Mouse (Mus musculus): ENCODE measurements around the gene Sh2b3.

Gene Sh2b3

DNA sequence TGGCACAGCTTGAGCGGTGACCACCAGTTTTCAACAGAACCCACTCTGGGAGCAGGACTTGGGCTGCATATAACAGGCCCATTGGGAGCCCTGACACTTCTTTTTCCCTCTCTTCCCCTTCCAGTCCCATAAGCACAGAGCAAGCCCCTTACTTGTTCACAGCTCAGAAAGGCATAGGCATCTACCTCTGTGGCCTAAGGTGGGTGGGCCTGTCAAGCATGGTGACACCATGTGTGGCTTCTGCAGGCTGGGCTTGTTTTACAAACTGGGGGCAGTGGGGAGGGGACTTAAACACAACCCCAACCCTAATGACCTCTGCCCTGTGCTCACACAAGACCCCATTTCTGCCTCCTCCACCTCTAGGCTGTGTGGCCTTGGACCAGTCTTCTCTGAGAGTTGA is 13.8 kb downstream of the Sh2b3 start:
- in situ Hi-C loops (cut with MboI), result no loop called here

DNA sequence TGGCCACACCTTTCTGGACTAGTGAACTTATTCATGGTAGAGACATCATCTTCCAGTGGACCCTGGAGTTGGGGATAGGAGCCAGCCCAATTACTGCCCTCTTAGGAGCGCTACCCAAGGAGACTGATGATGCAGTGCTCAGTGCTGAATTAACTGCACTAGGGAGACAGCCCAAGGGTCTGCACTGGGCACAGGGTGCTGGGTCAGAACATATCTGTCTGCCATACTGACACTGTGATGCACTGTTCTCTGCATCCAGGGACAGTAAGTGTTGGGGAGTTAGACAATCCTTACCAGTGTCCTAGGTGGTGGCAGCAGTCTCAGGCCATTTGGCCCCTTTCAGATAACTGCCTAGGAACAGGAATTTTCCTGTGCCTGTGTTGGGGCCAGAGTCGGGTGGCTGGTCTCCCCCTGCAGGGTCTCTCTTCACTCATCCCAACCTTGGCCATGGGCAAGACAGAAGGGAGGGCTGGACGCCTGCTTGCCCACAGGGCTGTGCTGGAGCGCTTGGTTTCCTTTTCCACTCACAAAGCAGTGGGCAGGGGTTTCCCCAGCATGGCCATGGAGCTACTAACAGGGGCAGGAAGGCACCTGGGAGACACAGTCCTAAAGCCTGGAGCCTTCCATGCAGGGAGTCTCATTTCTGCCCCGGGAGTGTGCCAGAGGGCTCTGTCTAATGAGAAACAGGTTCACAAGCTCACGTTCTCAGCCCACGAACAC is 14.5 kb downstream of the Sh2b3 start:
- in situ Hi-C loops (cut with MboI), result no loop called here

DNA sequence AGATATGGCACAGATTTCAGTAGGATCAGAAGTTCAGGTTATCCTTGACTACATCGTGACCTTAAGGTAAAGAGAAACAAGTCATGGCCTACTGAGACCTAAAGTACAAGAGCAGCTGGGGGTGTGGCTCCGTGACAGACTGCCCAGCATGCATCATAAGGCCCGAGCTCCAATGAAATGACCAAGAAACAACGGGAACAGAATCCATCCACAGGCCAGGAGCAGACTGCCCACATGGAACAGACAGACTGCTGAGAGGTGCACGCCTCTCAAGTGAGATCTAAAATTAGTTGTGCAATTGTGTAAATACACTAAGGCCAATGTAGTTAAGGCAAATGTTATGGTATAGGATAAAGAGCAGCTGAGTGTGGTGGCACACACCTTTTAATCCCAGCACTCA is 15.9 kb downstream of the Sh2b3 start:
- in situ Hi-C loops (cut with MboI), result no loop called here

- in situ Hi-C loops (cut with MboI), result no loop called here
Measured at GRCm38 (mm10) chr5:121821116-121821515, 16.3 kb downstream of the Sh2b3 start.

- in situ Hi-C loops (cut with MboI), result no loop called here
Measured at GRCm38 (mm10) chr5:121820657-121821056, 16.8 kb downstream of the Sh2b3 start.

DNA sequence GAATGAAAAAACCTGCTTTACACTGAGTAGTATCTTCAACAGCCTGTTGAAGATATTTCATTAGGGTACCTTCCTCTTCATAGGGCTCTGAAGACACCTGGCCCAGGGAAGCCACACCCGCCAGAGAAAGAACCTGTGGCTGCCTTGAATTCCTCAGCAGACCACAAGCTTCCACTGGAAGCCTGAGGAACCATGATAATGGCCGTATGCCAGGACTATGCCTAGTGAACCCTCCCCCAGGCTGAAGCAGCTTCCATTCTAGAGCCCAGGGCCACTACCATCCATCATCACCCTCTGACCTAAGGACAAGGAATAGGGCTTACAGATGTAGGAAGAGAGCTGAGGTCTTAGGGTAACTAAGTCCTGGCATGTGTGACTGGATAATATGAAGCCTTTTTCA is 17.3 kb downstream of the Sh2b3 start:
- in situ Hi-C loops (cut with MboI), result no loop called here

DNA sequence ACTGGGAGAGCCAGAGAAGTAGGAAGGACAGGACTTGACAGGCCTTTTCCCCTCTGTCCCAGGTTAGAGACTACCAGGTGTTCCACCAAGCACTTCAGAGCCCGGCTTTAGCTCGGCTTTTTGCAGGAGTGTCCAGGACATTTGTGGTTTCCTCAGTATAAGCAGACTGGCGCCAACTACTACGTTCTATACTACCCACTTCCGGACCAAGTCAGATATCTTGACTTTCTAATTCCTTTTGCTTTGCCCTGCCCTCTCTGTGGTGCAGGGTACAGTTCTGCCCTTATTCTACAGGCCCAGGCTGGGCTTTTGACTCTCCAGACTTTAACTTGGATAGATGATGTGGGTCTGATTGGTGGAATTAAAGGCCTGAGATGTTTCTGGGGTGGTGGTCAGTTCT is 17.9 kb downstream of the Sh2b3 start:
- in situ Hi-C loops (cut with MboI), result no loop called here

GRCm38 (mm10) chr5:121818862-121819261 is 18.6 kb downstream of the Sh2b3 start:
- in situ Hi-C loops (cut with MboI), result no loop called here

GRCm38 (mm10) chr5:121818401-121818800 is 19.0 kb downstream of the Sh2b3 start:
- in situ Hi-C loops (cut with MboI), result no loop called here

DNA sequence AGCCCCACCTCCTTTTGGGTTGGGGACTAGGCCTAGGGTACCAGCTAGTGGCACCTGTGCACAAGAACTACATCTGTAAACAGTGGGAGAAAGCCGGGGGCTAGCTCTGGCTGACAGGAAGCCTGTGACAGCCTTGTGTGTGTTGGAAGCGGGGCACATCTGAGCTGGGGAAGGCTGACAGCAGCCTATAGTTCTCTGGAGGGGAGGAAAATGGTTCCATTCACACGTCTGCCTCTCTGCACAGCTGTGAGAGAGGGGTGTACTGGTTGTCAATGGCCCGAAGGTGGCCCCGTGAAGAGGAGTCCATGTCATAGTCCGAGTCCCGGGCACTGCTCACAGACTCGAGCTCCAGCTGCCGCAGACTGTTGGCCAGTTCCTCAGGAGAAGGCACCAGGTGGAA is 19.9 kb downstream of the Sh2b3 start:
- in situ Hi-C loops (cut with MboI), result no loop called here

GRCm38 (mm10) chr5:121816611-121817010 is 20.8 kb downstream of the Sh2b3 start:
- in situ Hi-C loops (cut with MboI), result no loop called here

DNA sequence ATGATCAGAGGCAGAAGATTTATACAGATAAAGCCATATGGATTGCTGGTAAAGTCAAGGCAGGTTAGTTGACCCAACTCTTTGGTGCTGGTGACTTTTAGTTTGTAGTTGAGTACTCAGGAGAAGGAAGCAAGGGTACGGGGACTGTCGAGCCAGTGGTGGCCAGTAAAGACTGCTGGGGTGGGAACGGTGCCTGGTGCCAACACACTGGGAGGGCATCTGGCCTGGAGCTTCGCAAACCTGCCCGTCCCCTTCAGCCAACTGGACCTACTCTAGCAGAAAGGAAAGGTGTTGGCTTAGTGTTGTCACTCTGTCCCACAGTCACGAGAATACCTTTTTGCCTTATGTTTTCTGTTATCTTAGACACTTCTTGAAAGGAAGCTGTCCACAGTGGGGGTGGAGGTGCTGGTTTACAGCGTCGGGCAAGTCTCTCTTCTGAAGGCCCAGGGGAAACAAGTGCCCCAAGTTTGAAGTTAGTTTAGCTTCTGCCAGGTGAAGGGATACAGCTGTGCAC is 21.5 kb downstream of the Sh2b3 start:
- in situ Hi-C loops (cut with MboI), result no loop called here

DNA sequence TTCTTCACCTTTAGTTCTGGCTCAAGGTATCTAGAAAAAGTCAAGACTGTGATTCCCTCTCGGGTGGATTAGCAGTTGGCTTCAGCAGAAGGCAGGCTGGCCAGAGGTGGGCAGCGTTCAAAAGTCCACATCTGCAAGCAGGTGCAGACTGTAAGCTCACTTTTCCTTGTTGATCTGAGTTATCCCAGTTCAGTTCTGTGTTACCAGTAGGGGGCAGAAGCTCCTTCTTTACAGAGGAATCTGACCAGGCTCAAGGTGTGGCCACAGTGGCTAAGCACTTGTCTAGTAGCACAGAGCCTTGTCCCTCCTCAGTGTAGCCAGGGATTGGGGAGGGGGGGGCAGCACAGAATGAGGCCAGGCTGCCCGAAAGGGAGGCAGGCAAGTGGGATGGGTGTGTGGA is 22.4 kb downstream of the Sh2b3 start:
- in situ Hi-C loops (cut with MboI), result no loop called here

GRCm38 (mm10) chr5:121813744-121814143 is 23.7 kb downstream of the Sh2b3 start:
- in situ Hi-C loops (cut with MboI), result no loop called here

DNA sequence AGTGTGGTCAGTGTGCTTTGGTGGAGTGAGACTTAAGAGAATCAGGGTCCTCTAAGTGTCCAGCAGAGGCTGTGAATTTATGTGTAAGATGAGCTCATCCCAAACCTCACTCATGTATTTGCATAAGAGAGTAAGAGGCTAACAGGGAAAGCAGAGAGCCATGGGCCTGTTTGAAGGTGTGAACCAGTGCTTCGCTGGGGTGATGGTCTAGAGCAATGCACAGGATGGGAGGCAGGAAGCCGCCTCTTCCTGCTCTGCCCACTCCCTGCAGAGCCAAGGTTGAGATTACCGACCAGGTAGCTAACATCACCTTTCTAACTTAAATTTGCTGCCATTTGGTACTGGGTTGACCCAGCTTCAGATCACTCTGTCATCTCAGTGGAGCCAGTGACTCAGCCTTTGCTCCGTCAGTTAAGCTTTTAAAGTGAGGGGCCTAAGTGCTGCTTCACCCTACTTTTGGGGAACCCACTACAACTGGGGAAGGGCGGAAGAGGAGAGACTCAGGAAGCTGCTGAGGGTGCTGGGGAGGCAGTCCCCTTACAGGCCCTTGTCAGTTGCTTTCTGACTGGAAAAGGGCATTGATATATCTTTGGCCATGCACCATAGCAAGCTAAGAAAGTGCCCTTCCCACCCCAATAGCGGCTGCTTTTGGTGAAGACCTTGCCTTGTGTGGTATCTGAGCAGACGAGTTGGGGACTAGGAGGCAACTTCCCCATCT is 24.8 kb downstream of the Sh2b3 start:
- in situ Hi-C loops (cut with MboI), result no loop called here

- in situ Hi-C loops (cut with MboI), result no loop called here
Measured at GRCm38 (mm10) chr5:121811485-121811931, 25.9 kb downstream of the Sh2b3 start.

DNA sequence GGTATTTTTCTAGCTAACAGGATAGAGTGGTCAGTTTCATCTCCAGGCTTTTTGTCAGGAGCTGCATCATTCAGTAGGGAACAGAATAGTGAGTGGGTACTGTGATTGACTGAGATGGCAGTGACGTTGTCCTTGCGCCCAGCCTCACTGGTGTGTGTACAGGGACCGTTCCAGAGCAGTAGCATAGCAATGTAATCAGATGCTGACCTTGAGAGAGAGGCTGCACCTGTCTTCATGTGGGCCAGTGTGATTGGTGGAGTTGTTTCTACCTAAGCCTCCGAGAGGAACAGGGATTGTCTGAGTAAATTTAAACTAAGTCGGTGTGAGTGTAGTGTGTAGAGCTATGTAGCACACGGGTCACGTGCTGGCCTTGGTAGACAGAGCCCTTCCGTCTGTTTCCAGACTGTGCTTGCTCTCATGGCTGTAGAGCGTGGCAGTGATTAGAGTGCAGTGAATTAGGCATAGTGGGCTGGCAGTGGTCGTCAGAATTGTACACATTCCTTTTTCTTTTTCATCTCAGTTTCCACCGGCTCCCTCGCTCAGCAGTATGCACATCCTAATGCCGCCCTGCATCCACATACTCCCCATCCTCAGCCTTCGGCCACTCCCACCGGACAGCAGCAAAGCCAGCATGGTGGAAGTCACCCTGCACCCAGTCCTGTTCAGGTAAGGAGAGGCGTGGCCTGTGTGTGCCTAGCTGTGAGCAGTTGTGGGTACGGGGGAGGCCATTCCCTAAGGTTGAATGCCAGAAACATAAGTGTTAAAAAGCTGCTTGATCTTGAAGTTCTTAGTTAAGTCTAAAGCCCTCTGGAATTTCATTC is 26.9 kb downstream of the Sh2b3 start:
- in situ Hi-C loops (cut with MboI), result no loop called here

DNA sequence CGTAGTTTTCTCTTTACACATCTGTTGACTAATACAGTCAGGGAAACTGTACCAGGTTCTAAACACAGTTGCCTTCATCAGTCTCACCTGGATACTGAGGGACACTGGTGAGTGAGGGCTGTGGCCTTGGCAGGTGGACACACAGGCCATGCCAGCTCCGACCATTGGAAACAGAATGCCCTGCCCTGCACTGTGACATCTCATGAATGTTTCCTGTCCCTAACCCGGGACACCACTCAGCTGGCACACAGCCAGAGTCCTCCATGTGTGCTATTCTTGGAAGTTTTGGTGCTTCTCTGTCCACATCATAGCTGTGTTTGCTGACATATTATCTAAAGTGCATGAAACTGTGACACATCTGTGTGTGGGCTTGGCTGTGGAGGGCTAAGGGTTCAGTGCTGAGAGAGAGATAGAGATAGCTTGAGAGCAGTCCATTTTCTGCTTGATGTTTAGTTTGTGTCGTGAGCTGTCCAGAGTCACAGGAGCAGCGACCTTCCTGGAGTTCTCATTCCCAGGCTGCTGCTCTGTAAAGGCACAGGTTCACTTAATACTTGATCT is 27.7 kb downstream of the Sh2b3 start:
- in situ Hi-C loops (cut with MboI), result loop anchor here (5.0 kb wide), 1 partner anchor 33 kb away; no protein-coding TSS in a partner anchor

DNA sequence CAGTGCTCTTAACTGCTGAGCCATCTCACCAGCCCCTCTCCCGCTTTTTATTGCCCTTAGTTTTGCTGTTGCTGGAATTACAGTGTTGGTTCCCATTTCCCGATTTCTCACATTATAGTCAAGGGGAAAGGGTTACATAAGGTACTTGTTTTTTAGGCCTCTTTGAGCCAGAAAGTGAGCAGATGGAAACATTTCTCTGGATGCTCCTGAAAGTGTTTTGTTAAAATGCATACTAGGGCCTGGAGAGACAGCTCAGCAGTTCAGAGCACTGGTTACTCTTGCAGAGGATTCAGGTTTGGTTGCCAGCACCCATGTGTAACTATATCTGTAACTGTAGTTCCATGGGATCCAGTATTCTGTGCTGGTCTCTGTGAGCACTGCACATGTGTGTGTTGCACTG is 29.2 kb downstream of the Sh2b3 start:
- in situ Hi-C loops (cut with MboI), result loop anchor here (5.0 kb wide), 1 partner anchor 34 kb away; no protein-coding TSS in a partner anchor

GRCm38 (mm10) chr5:121807186-121807585 is 30.3 kb downstream of the Sh2b3 start:
- in situ Hi-C loops (cut with MboI), result loop anchor here (5.0 kb wide), 1 partner anchor 35 kb away; no protein-coding TSS in a partner anchor

- in situ Hi-C loops (cut with MboI), result no loop called here
Measured at GRCm38 (mm10) chr5:121798447-121798846, 39.0 kb downstream of the Sh2b3 start.

DNA sequence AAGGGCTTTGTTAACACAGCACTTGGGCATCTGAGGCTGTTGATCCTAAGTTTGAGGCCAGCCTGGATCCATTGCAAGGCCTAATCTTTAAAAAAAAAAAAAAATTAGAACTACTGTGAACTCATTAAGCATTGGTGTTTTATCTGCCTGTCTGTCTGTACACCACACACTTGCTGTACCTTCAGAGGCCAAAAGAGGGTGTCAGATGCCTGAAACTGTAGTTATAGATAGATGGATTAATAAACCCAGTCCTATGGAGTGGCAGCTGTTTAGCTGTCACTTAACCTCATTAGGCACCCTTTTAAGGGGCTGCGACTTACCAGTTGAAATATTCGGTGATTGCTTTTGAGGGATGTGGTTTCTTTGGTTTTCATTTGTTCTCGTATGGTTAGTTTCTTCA is 41.6 kb downstream of the Sh2b3 start:
- in situ Hi-C loops (cut with MboI), result no loop called here

Measured in mature B cell (primary cell).